Mouse (Mus musculus) C2C12 (cell line): Measurements from ENCODE around the gene Trnau1ap. TPM values are rescaled to one million over a fixed set of nuclear protein-coding genes. Genes with fewer than 3 reads are reported as not detected.

Experiments
- H3K27me3 ChIP-seq: one replicate; pipeline ENCODE4 v1.6.1; 2011; ENCODE audit not compliant: control insufficient read depth, insufficient read depth, insufficient read length
- H3K36me3 ChIP-seq: one replicate; pipeline ENCODE4 v1.6.1; 2011; ENCODE audit not compliant: control insufficient read depth, insufficient read depth
- H3K4me3 ChIP-seq: one replicate; pipeline ENCODE4 v1.5.1; 2011; ENCODE audit warnings: mild to moderate bottlenecking, control low read depth; ENCODE audit not compliant: poor library complexity, insufficient read depth, severe bottlenecking
- H3K79me2 ChIP-seq: one replicate; pipeline ENCODE4 v1.6.1; 2011; ENCODE audit not compliant: control insufficient read depth, insufficient read depth
- H3K79me3 ChIP-seq: one replicate; pipeline ENCODE4 v1.6.1; 2011; ENCODE audit warnings: low read depth, control low read depth
- H3ac ChIP-seq: one replicate; pipeline ENCODE3; 2011; ENCODE audit warnings: low read depth; ENCODE audit not compliant: control insufficient read depth, insufficient read length
- CEBPB ChIP-seq: IDR thresholded peaks from one replicate; pipeline ENCODE4 v1.6.1; 2011; ENCODE audit warnings: low read depth, mild to moderate bottlenecking, control low read depth, moderate library complexity
- CTCF ChIP-seq: IDR thresholded peaks from one replicate; pipeline ENCODE4 v1.5.1; 2011; ENCODE audit not compliant: control insufficient read depth, insufficient read depth, insufficient read length
- FOSL1 ChIP-seq: IDR thresholded peaks from one replicate; pipeline ENCODE4 v1.8.0; 2011; ENCODE audit warnings: mild to moderate bottlenecking, low read length; ENCODE audit not compliant: poor library complexity, insufficient read depth, severe bottlenecking
- MAX ChIP-seq: IDR thresholded peaks from one replicate; pipeline ENCODE4 v1.6.1; 2011; ENCODE audit warnings: mild to moderate bottlenecking, control low read depth
- MYOD1 ChIP-seq: IDR thresholded peaks from one replicate; pipeline ENCODE4 v1.6.1; 2011; ENCODE audit warnings: low read depth; ENCODE audit not compliant: control insufficient read depth, insufficient read length
- MYOG ChIP-seq: IDR thresholded peaks from one replicate; pipeline ENCODE4 v1.6.1; 2011; ENCODE audit not compliant: control insufficient read depth, insufficient read length; ENCODE audit errors: extremely low read depth
- USF1 ChIP-seq: IDR thresholded peaks from one replicate; pipeline ENCODE4 v1.6.1; 2011; ENCODE audit warnings: low read depth, mild to moderate bottlenecking, control low read depth, moderate library complexity
- polyA plus RNA-seq: library from polyadenylated mRNA; unstranded; fragments of >200 nt; fragmentation: generic; extraction: Trizol; gene quantifications from one replicate; pipeline ENCODE4 v1.2.1, GENCODE M21; 2012; ENCODE audit warnings: missing spikeins

Gene Trnau1ap
- polyA plus RNA-seq, 1 experiment, result 55.1 TPM

DNA sequence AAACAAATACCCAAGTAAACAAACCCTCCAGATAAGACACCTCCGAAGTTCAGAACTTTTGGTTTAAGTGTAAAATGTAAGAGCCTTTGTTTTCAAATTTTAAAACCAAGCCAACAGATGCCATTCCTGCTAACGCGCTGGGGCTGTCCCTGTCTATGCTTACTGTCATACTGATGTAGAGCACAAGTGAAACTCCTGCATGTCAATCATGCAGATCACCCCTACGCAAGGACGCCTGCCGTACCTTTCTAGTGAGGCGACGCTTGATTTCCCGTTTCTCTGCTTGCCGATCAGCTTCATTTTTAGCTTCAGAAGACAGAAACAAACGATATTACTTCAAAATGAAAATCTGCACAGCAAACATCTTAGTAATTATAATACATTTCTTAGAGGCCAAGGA is 34.1 kb upstream of the Trnau1ap start:
- H3K27me3 ChIP-seq, result no peaks in the 10 kb centered on the region
- no peak for TF ChIP-seq MAX
- TF ChIP-seq MYOG, result no peak
- TF ChIP-seq FOSL1, result no peak
- no peak for TF ChIP-seq USF1
- TF ChIP-seq CEBPB, result no peak
- TF ChIP-seq CTCF, result no peak
- no peak for TF ChIP-seq MYOD1
- no peaks in the 10 kb centered on the region for H3K79me3 ChIP-seq
- no peak overlapping the region for H3ac ChIP-seq
- H3K79me2 ChIP-seq, result no peaks in the 10 kb centered on the region
- peaks cover 90% of the 10 kb centered on the region for H3K36me3 ChIP-seq
- no peak overlapping the region for H3K4me3 ChIP-seq

- H3K79me3 ChIP-seq, result no peaks in the 10 kb centered on the region
- TF ChIP-seq CEBPB (no peak), FOSL1 (no peak), USF1 (no peak), MAX (no peak), MYOD1 (no peak), CTCF (no peak), MYOG (no peak)
- no peak overlapping the region for H3K4me3 ChIP-seq
- no peaks in the 10 kb centered on the region for H3K27me3 ChIP-seq
- peaks cover 81% of the 10 kb centered on the region for H3K36me3 ChIP-seq
- no peak overlapping the region for H3ac ChIP-seq
- no peaks in the 10 kb centered on the region for H3K79me2 ChIP-seq
Observed at GRCm38 (mm10) chr4:132359510-132359909, 30.2 kb upstream of the Trnau1ap start.

DNA sequence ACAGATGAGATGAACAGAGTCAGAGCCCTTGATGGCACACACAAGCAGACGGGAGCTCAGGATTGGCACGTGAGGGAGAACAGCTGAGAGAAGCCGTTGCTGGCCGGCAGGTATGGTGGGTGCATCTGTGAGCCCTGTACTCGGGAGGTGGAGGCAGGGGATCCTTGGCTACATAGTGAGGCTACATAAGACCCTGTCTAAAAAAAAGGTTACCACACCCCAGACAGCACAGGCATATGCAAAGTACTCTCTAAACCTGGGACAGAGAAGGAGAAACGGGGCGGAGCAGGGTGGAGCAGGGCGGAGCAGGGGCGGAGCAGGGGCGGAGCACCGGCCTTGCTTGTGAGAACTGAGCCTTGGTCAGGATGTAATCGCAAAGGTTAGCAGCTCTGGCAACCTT is 26.8 kb upstream of the Trnau1ap start:
- H3ac ChIP-seq, result no peak overlapping the region
- TF ChIP-seq CTCF, result no peak
- TF ChIP-seq USF1, result no peak
- no peak for TF ChIP-seq CEBPB
- TF ChIP-seq MAX, result no peak
- no peak for TF ChIP-seq MYOG
- TF ChIP-seq FOSL1, result no peak
- no peak for TF ChIP-seq MYOD1
- peaks cover 29% of the 10 kb centered on the region for H3K79me2 ChIP-seq
- H3K4me3 ChIP-seq, result no peak overlapping the region
- H3K36me3 ChIP-seq, result peaks cover 73% of the 10 kb centered on the region
- H3K27me3 ChIP-seq, result no peaks in the 10 kb centered on the region
- peaks cover 21% of the 10 kb centered on the region for H3K79me3 ChIP-seq

DNA sequence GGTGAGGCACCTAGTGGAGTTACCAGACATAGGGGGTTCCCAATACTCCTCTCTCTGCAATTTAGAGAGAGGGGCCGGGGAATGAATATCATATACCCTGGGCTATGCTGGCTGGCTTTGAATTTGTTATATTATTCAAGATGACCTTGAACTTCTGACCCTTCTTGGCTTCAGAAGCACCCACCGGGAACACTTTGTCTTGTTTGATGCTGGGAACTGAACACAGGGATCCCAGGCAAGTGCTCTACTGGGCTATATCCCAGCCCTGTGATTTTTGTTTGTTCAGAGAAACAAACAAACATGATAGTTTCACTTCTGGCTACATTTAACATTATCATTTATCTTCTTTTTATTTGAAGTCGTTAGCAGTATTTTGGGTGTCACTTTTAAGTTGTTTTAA is 26.1 kb upstream of the Trnau1ap start:
- H3K27me3 ChIP-seq, result no peaks in the 10 kb centered on the region
- H3K79me2 ChIP-seq, result peaks cover 34% of the 10 kb centered on the region
- H3K4me3 ChIP-seq, result no peak overlapping the region
- H3K79me3 ChIP-seq, result peaks cover 24% of the 10 kb centered on the region
- no peak overlapping the region for H3ac ChIP-seq
- no peak for TF ChIP-seq CTCF
- no peak for TF ChIP-seq MYOG
- no peak for TF ChIP-seq MAX
- TF ChIP-seq MYOD1, result no peak
- TF ChIP-seq USF1, result no peak
- no peak for TF ChIP-seq FOSL1
- TF ChIP-seq CEBPB, result no peak
- peaks cover 77% of the 10 kb centered on the region for H3K36me3 ChIP-seq

- no peaks in the 10 kb centered on the region for H3K27me3 ChIP-seq
- H3K4me3 ChIP-seq, result no peak overlapping the region
- H3K36me3 ChIP-seq, result peaks cover 72% of the 10 kb centered on the region
- TF ChIP-seq CTCF (no peak), USF1 (no peak), MAX (no peak), MYOD1 (no peak), FOSL1 (no peak), CEBPB (no peak), MYOG (no peak)
- peaks cover 34% of the 10 kb centered on the region for H3K79me2 ChIP-seq
- H3ac ChIP-seq, result no peak overlapping the region
- peaks cover 24% of the 10 kb centered on the region for H3K79me3 ChIP-seq
Observed at GRCm38 (mm10) chr4:132354571-132354970, 25.2 kb upstream of the Trnau1ap start.

DNA sequence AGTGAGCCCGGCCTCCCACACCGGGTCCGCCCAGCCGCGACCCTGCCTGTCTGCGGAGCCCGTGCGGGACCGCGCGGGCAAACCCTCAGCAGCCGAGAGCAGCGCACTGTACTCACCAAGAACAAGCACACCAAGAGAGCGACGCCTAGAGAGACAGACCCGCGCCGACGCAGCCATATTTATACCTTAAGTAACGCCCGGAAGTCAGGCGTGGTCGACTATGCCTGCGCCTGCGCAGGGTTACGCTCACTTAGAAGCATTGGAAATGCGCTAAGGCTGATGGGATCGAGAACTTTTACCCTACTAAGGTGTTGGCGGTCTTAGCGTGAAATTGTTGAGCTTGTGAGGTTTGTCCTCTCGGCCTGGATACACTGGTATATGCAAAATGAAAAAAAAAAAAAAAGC is 24.1 kb upstream of the Trnau1ap start, which contains the start of gene Rcc1:
Gene Rcc1, minus strand, starts transcription at position 125 of the 405 bp plus-strand sequence.
- Histone ChIP-seq H3K79me2 (peaks cover 34% of the 10 kb centered on the region), H3K4me3 (peak within 1 kb of the TSS; percentile 83), H3K36me3 (peaks cover 61% of the 10 kb centered on the region), H3ac (peak within 1 kb of the TSS; percentile 83), H3K27me3 (no peaks in the 10 kb centered on the region), H3K79me3 (peaks cover 24% of the 10 kb centered on the region)
- TF ChIP-seq USF1 (no peak), MYOD1 (no peak), MYOG (no peak), CEBPB (no peak), FOSL1 (no peak), CTCF (no peak), MAX (peak; percentile 51)
